Mouse (Mus musculus) small intestine, adult 2 months (tissue): ENCODE data around the gene Lingo2. TPM values are rescaled to one million over a fixed set of nuclear protein-coding genes. Genes with fewer than 3 reads are reported as not detected.

ENCODE experiments used
- H3K27ac ChIP-seq: fragments of 200-500 bp; 2 replicates; pipeline ENCODE4 v1.5.1; 2012; ENCODE audit warnings: low read depth, low read length, control low read depth, inconsistent platforms; ENCODE audit not compliant: insufficient read depth
- H3K27me3 ChIP-seq: fragments of 200-500 bp; 2 replicates; pipeline ENCODE4 v1.6.1; 2012; ENCODE audit warnings: mild to moderate bottlenecking, moderate library complexity, low read length, inconsistent platforms; ENCODE audit not compliant: control insufficient read depth, insufficient read depth
- H3K36me3 ChIP-seq: fragments of 200-500 bp; 2 replicates; pipeline ENCODE4 v1.6.1; 2012; ENCODE audit warnings: mild to moderate bottlenecking, low read length, control low read depth, inconsistent platforms; ENCODE audit not compliant: control insufficient read depth, insufficient read depth
- H3K4me1 ChIP-seq: fragments of 200-500 bp; 2 replicates; pipeline ENCODE4 v1.6.1; 2012; ENCODE audit warnings: low read length, inconsistent platforms, mixed read lengths; ENCODE audit not compliant: control insufficient read depth, insufficient read depth, insufficient read length
- H3K4me3 ChIP-seq: fragments of 200-500 bp; 2 replicates; pipeline ENCODE4 v1.5.1; 2012; ENCODE audit warnings: low read depth, mild to moderate bottlenecking, control low read depth, inconsistent platforms, low read length, moderate library complexity
- CTCF ChIP-seq: fragments of 200-500 bp; IDR thresholded peaks from 2 replicates; pipeline ENCODE4 v1.5.1; 2012; ENCODE audit warnings: low read depth, mild to moderate bottlenecking, control low read depth, inconsistent platforms, low read length, moderate library complexity, mixed read lengths; ENCODE audit not compliant: insufficient replicate concordance, insufficient read length; ENCODE audit errors: extremely low read depth
- POLR2A ChIP-seq: fragments of 200-500 bp; IDR thresholded peaks from 2 replicates; pipeline ENCODE4 v1.6.1; 2012; ENCODE audit warnings: low read depth, mild to moderate bottlenecking, control low read depth, inconsistent platforms, low read length, moderate library complexity
- WGBS: fragments of 180-500 bp; shearing (Covaris S2); methylation state at CpG from one replicate; pipeline ENCODE4 v1.1.7; 2018; 5-methylcytosine and 5-hydroxymethylcytosine counted together
- polyA plus RNA-seq: library from polyadenylated mRNA; depleted of rRNA; stranded (reverse); fragments of >200 nt; gene quantifications from 2 replicates; pipeline ENCODE4 v1.2.3, GENCODE M21; 2012; rRNA removed

Gene Lingo2
- polyA plus RNA-seq, result 0.03 TPM in 1 of 2 replicates, not detected in the other

GRCm38 (mm10) chr4:36951150-36951954, at the start of gene Lingo2:
TSS of gene Lingo2 (minus strand) at chr4:36951747.
- no peak for TF ChIP-seq POLR2A
- TF ChIP-seq CTCF, result no peak
- 2% methylated on average over 61 of the region's 61 CpGs for WGBS
- Histone ChIP-seq H3K4me3 (peak within 1 kb of the TSS; percentile 11; the same call in 1 of the 2 replicates), H3K27me3 (peaks cover 11% of the 10 kb centered on the region; the same call in 1 of the 2 replicates), H3K4me1 (no peaks in the 10 kb centered on the region), H3K27ac (no peak within 1 kb of the TSS), H3K36me3 (no peaks in the 10 kb centered on the region)

GRCm38 (mm10) chr4:36973358-36973757, 21.8 kb upstream of the Lingo2 start:
- H3K4me1 ChIP-seq, result no peaks in the 10 kb centered on the region
- H3K36me3 ChIP-seq, result no peaks in the 10 kb centered on the region
- H3K4me3 ChIP-seq, result no peak overlapping the region
- TF ChIP-seq POLR2A (no peak), CTCF (no peak)
- H3K27me3 ChIP-seq, result no peaks in the 10 kb centered on the region
- 84% methylated on average over 4 of the region's 4 CpGs for WGBS
- no peak overlapping the region for H3K27ac ChIP-seq

- no peak overlapping the region for H3K27ac ChIP-seq
- 17% methylated on average over 20 of the region's 20 CpGs for WGBS
- no peak for TF ChIP-seq POLR2A
- no peak for TF ChIP-seq CTCF
- no peaks in the 10 kb centered on the region for H3K36me3 ChIP-seq
- peaks cover 11% of the 10 kb centered on the region; the same call in 1 of the 2 replicates for H3K27me3 ChIP-seq
- H3K4me1 ChIP-seq, result no peaks in the 10 kb centered on the region
- H3K4me3 ChIP-seq, result no peak overlapping the region
These were observed 1.2 kb upstream of the Lingo2 start for GRCm38 (mm10) chr4:36952431-36953429.

GRCm38 (mm10) chr4:36951955-36952215, 338 bp upstream of the Lingo2 start:
- no peaks in the 10 kb centered on the region for H3K36me3 ChIP-seq
- peaks cover 11% of the 10 kb centered on the region; the same call in 1 of the 2 replicates for H3K27me3 ChIP-seq
- H3K27ac ChIP-seq, result no peak overlapping the region
- H3K4me1 ChIP-seq, result no peaks in the 10 kb centered on the region
- H3K4me3 ChIP-seq, result no peak overlapping the region
- WGBS, result 4% methylated on average over 7 of the region's 7 CpGs
- TF ChIP-seq POLR2A (no peak), CTCF (no peak)

- Histone ChIP-seq H3K36me3 (no peaks in the 10 kb centered on the region), H3K27ac (no peak overlapping the region), H3K4me3 (no peak overlapping the region), H3K4me1 (no peaks in the 10 kb centered on the region), H3K27me3 (peaks cover 11% of the 10 kb centered on the region; the same call in 1 of the 2 replicates)
- TF ChIP-seq CTCF (no peak), POLR2A (no peak)
- WGBS, result 2% methylated on average over 11 of the region's 11 CpGs
These were observed 777 bp downstream of the Lingo2 start for GRCm38 (mm10) chr4:36950790-36951149.

GRCm38 (mm10) chr4:36950021-36950751, 1.4 kb downstream of the Lingo2 start:
- H3K36me3 ChIP-seq, result no peaks in the 10 kb centered on the region
- peaks cover 11% of the 10 kb centered on the region; the same call in 1 of the 2 replicates for H3K27me3 ChIP-seq
- WGBS, result 3% methylated on average over 43 of the region's 43 CpGs
- TF ChIP-seq CTCF, result no peak
- TF ChIP-seq POLR2A, result no peak
- no peak overlapping the region for H3K27ac ChIP-seq
- no peaks in the 10 kb centered on the region for H3K4me1 ChIP-seq
- peak overlapping the region; percentile 31 for H3K4me3 ChIP-seq
